Mouse (Mus musculus) hindbrain, embryonic 14.5 days (tissue): ENCODE measurements around the gene Ldhb. TPM values are rescaled to one million over a fixed set of nuclear protein-coding genes. Genes with fewer than 3 reads are reported as not detected.

Source experiments
- ATAC-seq: fragments of 200-750 bp; cut with Nextera tagmentation; 2 replicates; pipeline ENCODE4 v1.8.0; 2017; ENCODE audit warnings: moderate number of reproducible peaks, mild to moderate bottlenecking, moderate TSS enrichment, moderate library complexity; ENCODE audit not compliant: low FRiP score
- DNase-seq: peaks from one replicate; pipeline ENCODE4 v3.0.0-alpha.2; 2015; ENCODE audit warnings: low spot score
- H3K27ac ChIP-seq: fragments of 300-500 bp; sonication (generic); 2 replicates; pipeline ENCODE4 v1.5.1; 2014; ENCODE audit warnings: mild to moderate bottlenecking, moderate library complexity
- H3K27me3 ChIP-seq: fragments of 300-500 bp; sonication (generic); 2 replicates; pipeline ENCODE4 v1.6.1; 2014; ENCODE audit warnings: mild to moderate bottlenecking, low read length, mixed read lengths; ENCODE audit not compliant: control insufficient read depth, insufficient read depth
- H3K36me3 ChIP-seq: fragments of 300-500 bp; sonication (generic); replicated peaks from 2 replicates; pipeline ENCODE4 v1.6.1; 2014; ENCODE audit not compliant: control insufficient read depth, insufficient read depth
- H3K4me1 ChIP-seq: fragments of 300-500 bp; sonication (generic); replicated peaks from 2 replicates; pipeline ENCODE4 v1.6.1; 2014; ENCODE audit warnings: antibody characterized with exemption, low read length, mixed read lengths; ENCODE audit not compliant: control insufficient read depth, insufficient read depth
- H3K4me2 ChIP-seq: fragments of 300-500 bp; sonication (generic); replicated peaks from 2 replicates; pipeline ENCODE4 v1.6.1; 2014; ENCODE audit warnings: mild to moderate bottlenecking, moderate library complexity
- H3K4me3 ChIP-seq: fragments of 300-500 bp; sonication (generic); replicated peaks from 2 replicates; pipeline ENCODE4 v1.5.1; 2014; ENCODE audit warnings: mild to moderate bottlenecking, low read length
- H3K9ac ChIP-seq: fragments of 300-500 bp; sonication (generic); 2 replicates; pipeline ENCODE4 v1.6.1; 2014
- H3K9me3 ChIP-seq: fragments of 300-500 bp; sonication (generic); 2 replicates; pipeline ENCODE4 v1.6.1; 2016; ENCODE audit warnings: low read length; ENCODE audit not compliant: control insufficient read depth
- WGBS: fragments of 180-500 bp; shearing (Covaris S2); extraction: QIAGEN DNeasy Blood & Tissue Kit; methylation state at CpG from one replicate; pipeline ENCODE4 v1.1.7; 2014; 5-methylcytosine and 5-hydroxymethylcytosine counted together
- polyA plus RNA-seq: library from polyadenylated mRNA; unstranded; fragments of >200 nt; fragmentation: Nextera tagmentation; extraction: Ambion mirVana; gene quantifications from 2 replicates; pipeline ENCODE4 v1.2.1, GENCODE M21; 2014

Gene Ldhb
- 483 and 499 TPM in 2 replicates for polyA plus RNA-seq

DNA sequence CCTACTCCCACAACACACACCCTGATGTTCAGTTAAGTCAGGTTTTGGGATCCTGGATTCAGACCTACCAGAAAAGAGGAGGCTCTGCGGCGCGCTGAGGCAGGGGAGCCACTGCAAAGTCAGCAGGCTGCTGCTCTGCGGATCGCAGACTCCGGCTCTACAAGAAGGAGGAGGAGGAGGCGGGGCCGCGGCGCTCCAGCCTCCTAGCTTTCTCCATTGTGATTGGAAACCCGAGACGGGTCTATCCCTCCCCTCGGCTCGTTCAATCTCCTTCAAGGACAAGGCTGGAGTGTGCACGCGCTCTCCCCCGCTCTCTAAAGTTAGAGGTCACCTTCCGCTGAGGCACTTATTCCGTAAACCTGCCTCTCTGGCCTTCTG is at the start of gene Ldhb:
Gene Ldhb, minus strand, starts transcription at position 173 of the 378 bp plus-strand sequence.
- H3K27me3 ChIP-seq = 0 out of 2 replicates have a peak, but pooled peaks cover 14% of the 10 kb centered on the region
- ATAC-seq (peak; percentile 98), DNase-seq (peak; percentile 86)
- H3K36me3 ChIP-seq = peaks cover 5% of the 10 kb centered on the region; the same call in 1 of the 2 replicates
- H3K9ac ChIP-seq = peak within 1 kb of the TSS; percentile 74
- no peaks in the 10 kb centered on the region for H3K9me3 ChIP-seq
- peak within 1 kb of the TSS; percentile 63 for H3K27ac ChIP-seq
- H3K4me3 ChIP-seq = peak within 1 kb of the TSS; percentile 59
- peaks cover 20% of the 10 kb centered on the region for H3K4me1 ChIP-seq
- peak within 1 kb of the TSS; percentile 93 for H3K4me2 ChIP-seq
- 0% methylated on average over 19 of the region's 19 CpGs for WGBS

DNA sequence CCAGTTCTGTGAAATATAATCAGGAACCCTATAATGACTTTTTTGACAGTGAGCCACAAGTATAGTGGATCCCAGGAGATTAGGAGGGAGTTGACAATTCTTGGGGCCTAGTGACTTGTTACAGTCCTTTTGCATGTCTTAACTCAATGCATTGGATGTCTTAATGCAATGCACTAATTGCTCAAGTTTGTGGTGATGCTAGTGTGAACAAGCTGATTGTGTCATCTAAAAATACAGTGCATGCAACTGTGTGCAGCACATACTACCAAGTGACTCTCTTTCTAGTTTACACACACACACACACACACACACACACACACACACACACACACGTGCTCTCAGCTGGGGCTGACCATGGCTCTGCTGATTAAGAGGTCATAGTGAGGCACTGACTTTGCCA is 48.2 kb upstream of the Ldhb start:
- Histone ChIP-seq H3K27ac (no peak overlapping the region), H3K4me1 (no peaks in the 10 kb centered on the region), H3K4me2 (no peak overlapping the region), H3K9ac (no peak overlapping the region), H3K36me3 (no peaks in the 10 kb centered on the region), H3K4me3 (no peak overlapping the region), H3K9me3 (no peaks in the 10 kb centered on the region), H3K27me3 (no peaks in the 10 kb centered on the region)
- 67% methylated on average over 1 of the region's 1 CpGs for WGBS
- no peak for ATAC-seq
- DNase-seq = no peak

DNA sequence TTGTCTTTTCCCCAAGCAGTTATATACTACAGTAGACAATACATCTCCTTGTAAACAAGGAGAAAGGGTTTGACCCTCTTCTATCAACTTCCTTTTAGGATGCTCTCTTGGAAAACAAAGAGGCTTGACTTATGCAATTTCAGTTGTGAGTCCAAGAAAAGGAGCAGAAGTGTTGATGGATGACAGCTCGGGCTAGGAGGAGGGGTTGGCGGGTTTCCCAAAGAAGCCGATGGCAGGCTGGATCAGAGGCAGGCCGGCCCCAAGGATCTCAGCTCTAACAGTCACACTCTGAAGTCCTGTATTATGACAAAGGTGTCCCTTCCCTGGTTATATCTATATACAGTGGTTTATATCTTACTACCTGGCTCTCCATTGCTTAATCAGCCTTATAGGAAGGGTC is 43.7 kb upstream of the Ldhb start:
- no peaks in the 10 kb centered on the region for H3K4me1 ChIP-seq
- H3K4me3 ChIP-seq = no peak overlapping the region
- 67% methylated on average over 4 of the region's 4 CpGs for WGBS
- no peak overlapping the region for H3K4me2 ChIP-seq
- no peak overlapping the region for H3K27ac ChIP-seq
- no peaks in the 10 kb centered on the region for H3K36me3 ChIP-seq
- H3K9ac ChIP-seq = no peak overlapping the region
- no peaks in the 10 kb centered on the region for H3K9me3 ChIP-seq
- H3K27me3 ChIP-seq = no peaks in the 10 kb centered on the region
- DNase-seq (no peak), ATAC-seq (no peak)

DNA sequence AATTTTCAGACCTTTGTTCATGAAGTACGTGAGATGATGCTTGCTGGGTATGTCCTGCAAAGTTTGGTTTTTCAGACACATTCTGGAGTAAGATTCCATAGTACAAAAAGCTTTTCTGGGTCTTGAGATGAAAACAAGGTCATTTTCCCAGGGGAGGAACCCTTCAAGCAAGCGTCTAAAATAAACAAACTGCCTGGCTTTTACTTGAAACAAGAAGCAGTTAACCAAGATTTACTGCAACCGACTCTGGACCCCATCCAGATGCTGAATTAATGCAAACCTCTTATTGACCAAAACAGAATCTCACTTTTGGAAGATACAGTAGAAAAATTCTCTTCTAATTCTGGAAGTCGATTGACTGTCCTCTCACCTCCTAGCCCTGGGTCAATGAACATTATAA is 43.1 kb upstream of the Ldhb start:
- 85% methylated on average over 4 of the region's 4 CpGs for WGBS
- DNase-seq = no peak
- ATAC-seq = no peak
- Histone ChIP-seq H3K27ac (no peak overlapping the region), H3K4me3 (no peak overlapping the region), H3K9me3 (no peaks in the 10 kb centered on the region), H3K4me2 (no peak overlapping the region), H3K9ac (no peak overlapping the region), H3K27me3 (no peaks in the 10 kb centered on the region), H3K36me3 (no peaks in the 10 kb centered on the region), H3K4me1 (no peaks in the 10 kb centered on the region)

DNA sequence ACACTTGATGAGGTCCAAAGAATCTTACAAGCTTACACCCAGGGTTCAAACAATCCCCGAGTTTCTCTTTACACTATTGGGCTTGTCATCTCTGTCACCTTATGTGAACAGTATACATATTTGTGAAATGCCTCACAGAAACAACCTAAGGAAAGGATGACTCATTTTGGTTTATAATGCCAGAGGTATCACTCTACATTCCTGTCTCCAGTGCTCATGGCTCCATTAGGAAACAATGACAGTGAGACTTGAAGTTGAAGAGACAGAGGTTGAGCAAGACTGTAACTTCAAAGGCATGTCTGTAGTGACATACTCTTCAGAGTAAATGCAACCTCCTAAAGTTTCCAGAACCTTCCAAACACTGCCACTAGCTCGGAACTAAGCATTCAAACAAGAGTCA is 40.6 kb upstream of the Ldhb start:
- Histone ChIP-seq H3K9ac (no peak overlapping the region), H3K4me3 (no peak overlapping the region), H3K9me3 (no peaks in the 10 kb centered on the region), H3K27ac (no peak overlapping the region), H3K36me3 (no peaks in the 10 kb centered on the region), H3K4me2 (no peak overlapping the region), H3K4me1 (no peaks in the 10 kb centered on the region), H3K27me3 (no peaks in the 10 kb centered on the region)
- 83% methylated on average over 2 of the region's 2 CpGs for WGBS
- DNase-seq (no peak), ATAC-seq (no peak)

DNA sequence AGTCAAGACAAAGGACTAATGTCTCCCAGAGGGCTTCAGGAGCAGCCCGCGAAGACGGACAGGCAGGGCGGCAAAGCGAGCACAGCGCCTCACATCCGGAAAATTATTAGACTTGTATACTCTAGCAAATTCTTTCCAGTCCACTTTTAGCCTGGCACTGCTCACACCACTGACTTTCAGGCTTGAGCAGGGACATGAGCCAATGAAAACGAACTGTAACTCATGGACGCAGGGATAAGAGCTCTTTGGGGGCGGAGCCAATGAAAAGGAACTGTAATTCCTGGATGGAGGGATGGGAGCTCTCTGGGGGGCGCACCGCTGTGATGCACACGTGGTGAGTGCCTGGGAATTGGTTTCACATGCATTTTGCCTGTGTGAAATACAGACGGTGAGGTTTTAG is 37.4 kb upstream of the Ldhb start:
- Histone ChIP-seq H3K27me3 (no peaks in the 10 kb centered on the region), H3K27ac (no peak overlapping the region), H3K9ac (no peak overlapping the region), H3K4me3 (no peak overlapping the region), H3K36me3 (no peaks in the 10 kb centered on the region), H3K9me3 (no peaks in the 10 kb centered on the region), H3K4me2 (peak overlapping the region; percentile 25; the same call in 1 of the 2 replicates), H3K4me1 (no peaks in the 10 kb centered on the region)
- DNase-seq = no peak
- WGBS = 51% methylated on average over 14 of the region's 14 CpGs
- no peak for ATAC-seq

DNA sequence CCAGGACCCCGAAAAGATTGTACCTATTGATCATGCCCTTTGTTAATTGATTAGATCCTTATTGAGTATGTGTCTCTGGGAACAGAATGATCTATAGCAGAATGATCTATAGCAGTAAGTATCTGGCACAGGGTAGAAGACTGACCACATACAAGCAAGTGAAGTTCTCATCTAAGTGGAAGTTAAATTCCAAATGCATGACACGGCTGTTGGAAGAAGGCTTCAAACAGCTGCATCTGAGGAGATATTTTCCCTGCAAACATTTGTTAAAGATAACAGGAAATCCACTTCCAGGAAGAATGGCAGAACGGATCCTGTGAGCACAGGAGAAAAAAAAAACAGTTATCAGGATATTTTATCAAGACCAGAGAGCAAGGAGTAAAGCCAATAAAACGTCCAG is 35.9 kb upstream of the Ldhb start:
- Histone ChIP-seq H3K9me3 (no peaks in the 10 kb centered on the region), H3K27me3 (no peaks in the 10 kb centered on the region), H3K4me2 (no peak overlapping the region), H3K4me3 (no peak overlapping the region), H3K4me1 (no peaks in the 10 kb centered on the region), H3K36me3 (no peaks in the 10 kb centered on the region), H3K27ac (no peak overlapping the region), H3K9ac (no peak overlapping the region)
- WGBS = 82% methylated on average over 4 of the region's 4 CpGs
- ATAC-seq (no peak), DNase-seq (no peak)

DNA sequence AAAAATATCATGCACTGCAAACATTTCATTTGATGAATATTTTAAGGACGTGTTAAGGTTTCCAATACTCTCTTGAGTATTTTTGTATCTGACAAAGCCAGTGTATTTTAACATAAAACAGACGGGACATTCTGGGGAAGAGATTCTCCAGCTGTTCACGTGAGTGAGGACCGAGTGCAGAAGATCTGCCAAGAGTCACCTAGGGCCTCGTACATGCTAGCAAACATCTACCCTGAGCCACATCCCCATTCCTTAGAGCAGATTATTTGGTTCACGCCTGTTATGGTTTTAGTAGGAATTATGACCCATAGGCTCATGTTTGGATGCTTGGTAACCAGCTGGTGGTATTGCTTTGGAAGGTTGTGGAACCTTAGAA is 35.0 kb upstream of the Ldhb start:
- H3K4me3 ChIP-seq = no peak overlapping the region
- WGBS = 91% methylated on average over 6 of the region's 6 CpGs
- DNase-seq (no peak), ATAC-seq (no peak)
- no peak overlapping the region for H3K9ac ChIP-seq
- H3K27me3 ChIP-seq = no peaks in the 10 kb centered on the region
- no peak overlapping the region for H3K4me2 ChIP-seq
- no peak overlapping the region for H3K27ac ChIP-seq
- no peaks in the 10 kb centered on the region for H3K4me1 ChIP-seq
- H3K9me3 ChIP-seq = no peaks in the 10 kb centered on the region
- no peaks in the 10 kb centered on the region for H3K36me3 ChIP-seq

DNA sequence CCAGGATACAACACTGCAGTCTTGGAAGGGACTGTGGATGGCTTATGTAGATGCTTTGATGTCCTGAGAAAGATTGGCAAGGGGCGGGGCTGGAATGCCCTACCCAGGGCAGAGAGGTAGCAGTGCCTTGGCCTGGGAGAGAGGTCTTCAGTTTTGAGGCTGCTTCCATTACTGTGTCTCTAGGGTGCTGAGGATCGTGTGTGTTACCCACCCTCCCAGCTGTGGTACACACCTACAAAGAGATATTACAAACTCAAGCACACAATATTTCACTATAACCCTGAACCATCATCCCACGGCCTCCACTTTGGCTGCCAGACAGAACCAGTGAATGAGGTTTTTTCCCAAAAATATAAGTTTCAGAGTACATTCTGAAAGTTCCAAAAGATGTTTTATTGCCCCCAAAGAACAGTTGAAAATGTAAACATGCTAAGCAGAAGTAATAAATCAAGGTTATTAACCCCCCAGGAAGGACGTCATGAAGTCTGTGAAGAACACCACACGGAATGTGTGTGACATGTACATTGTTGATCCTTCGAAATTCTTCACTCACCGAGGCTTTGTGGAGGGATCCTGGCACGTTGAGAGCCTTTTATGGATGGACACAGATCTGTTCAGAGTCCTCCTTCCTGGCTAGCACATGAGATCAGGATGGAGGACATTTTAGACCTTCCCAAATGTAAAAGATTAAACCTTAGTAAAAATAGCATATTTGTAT is 34.5 kb upstream of the Ldhb start:
- ATAC-seq = no peak
- 86% methylated on average over 8 of the region's 8 CpGs for WGBS
- H3K9ac ChIP-seq = no peak overlapping the region
- no peaks in the 10 kb centered on the region for H3K27me3 ChIP-seq
- no peaks in the 10 kb centered on the region for H3K36me3 ChIP-seq
- no peaks in the 10 kb centered on the region for H3K4me1 ChIP-seq
- no peak overlapping the region for H3K27ac ChIP-seq
- no peak for DNase-seq
- no peaks in the 10 kb centered on the region for H3K9me3 ChIP-seq
- no peak overlapping the region for H3K4me2 ChIP-seq
- no peak overlapping the region for H3K4me3 ChIP-seq
